Mouse (Mus musculus) cerebellum, adult 2 months (tissue): ENCODE measurements around the gene Cptp. TPM values are rescaled to one million over a fixed set of nuclear protein-coding genes. Genes with fewer than 3 reads are reported as not detected.

ENCODE experiments used
- DNase-seq, 2 experiments: peaks; one replicate each; pipeline ENCODE4 v3.0.0; 2021
- H3K27ac ChIP-seq: fragments of 200-500 bp; 2 replicates; pipeline ENCODE4 v1.5.1; 2012; ENCODE audit warnings: low read length, control low read depth, inconsistent platforms; ENCODE audit not compliant: insufficient read depth
- H3K27me3 ChIP-seq: fragments of 200-500 bp; 2 replicates; pipeline ENCODE4 v1.6.1; 2012; ENCODE audit warnings: inconsistent platforms, mild to moderate bottlenecking, low read length, moderate library complexity; ENCODE audit not compliant: control insufficient read depth, insufficient read depth
- H3K4me1 ChIP-seq: fragments of 200-500 bp; 2 replicates; pipeline ENCODE4 v1.6.1; 2011; ENCODE audit warnings: low read length; ENCODE audit not compliant: control insufficient read depth, insufficient read depth
- H3K4me3 ChIP-seq: fragments of 200-500 bp; replicated peaks from 2 replicates; pipeline ENCODE3; 2011; ENCODE audit warnings: mild to moderate bottlenecking, low read depth, low read length, control low read depth; ENCODE audit not compliant: insufficient read depth
- CTCF ChIP-seq: fragments of 200-500 bp; IDR thresholded peaks from 2 replicates; pipeline ENCODE4 v1.5.1; 2011; ENCODE audit warnings: low read depth, mild to moderate bottlenecking, control low read depth, low read length, moderate library complexity, borderline replicate concordance; ENCODE audit not compliant: insufficient read depth
- POLR2A ChIP-seq: fragments of 200-500 bp; IDR thresholded peaks from 2 replicates; pipeline ENCODE4 v1.6.1; 2011; ENCODE audit warnings: low read length, control low read depth, borderline replicate concordance; ENCODE audit not compliant: insufficient read depth
- WGBS: fragments of 180-500 bp; shearing (Covaris S2); methylation state at CpG from one replicate; pipeline ENCODE4 v1.1.7; 2018; 5-methylcytosine and 5-hydroxymethylcytosine counted together
- polyA plus RNA-seq: library from polyadenylated mRNA; depleted of rRNA; stranded (reverse); fragments of >200 nt; gene quantifications from 2 replicates; pipeline ENCODE4 v1.2.3, GENCODE M21; 2012

Cptp gene
- polyA plus RNA-seq, 1 experiment = 45.1 TPM

GRCm38 (mm10) chr4:155847591-155848352 is 21.5 kb downstream of the Cptp start:
- no peak for TF ChIP-seq CTCF
- TF ChIP-seq POLR2A = no peak
- peaks cover 33% of the 10 kb centered on the region for H3K4me1 ChIP-seq
- no peaks in the 10 kb centered on the region for H3K27me3 ChIP-seq
- H3K4me3 ChIP-seq = peak overlapping the region; percentile 92
- peak overlapping the region; percentile 64; the same call in 1 of the 2 replicates for H3K27ac ChIP-seq
- under 1% methylated on average over 56 of the region's 69 CpGs for WGBS
- DNase-seq = peak in 1 of 2 experiments; percentile 63

GRCm38 (mm10) chr4:155846871-155847578 is 22.2 kb downstream of the Cptp start, which contains the start of gene Dvl1:
Gene Dvl1 (plus strand): TSS chr4:155847402.
- H3K4me1 ChIP-seq = peaks cover 26% of the 10 kb centered on the region
- H3K4me3 ChIP-seq = peak within 1 kb of the TSS; percentile 92
- no peaks in the 10 kb centered on the region for H3K27me3 ChIP-seq
- peak within 1 kb of the TSS; percentile 68 for H3K27ac ChIP-seq
- 2% methylated on average over 59 of the region's 65 CpGs for WGBS
- TF ChIP-seq POLR2A = peak; percentile 89; the same call in 1 of the 2 replicates
- TF ChIP-seq CTCF = no peak; the same call in 1 of the 2 replicates
- DNase-seq = peak; percentile 91 to 98

- H3K27ac ChIP-seq = no peak overlapping the region
- WGBS = 85% methylated on average over 5 of the region's 5 CpGs
- no peak overlapping the region for H3K4me3 ChIP-seq
- TF ChIP-seq CTCF = no peak
- no peak for TF ChIP-seq POLR2A
- peaks cover 10% of the 10 kb centered on the region for H3K4me1 ChIP-seq
- no peaks in the 10 kb centered on the region for H3K27me3 ChIP-seq
- no peak for DNase-seq
These were observed 26.0 kb downstream of the Cptp start for GRCm38 (mm10) chr4:155843231-155843630.

- 30% methylated on average over 38 of the region's 38 CpGs for WGBS
- H3K4me3 ChIP-seq = peak overlapping the region; percentile 28
- H3K27ac ChIP-seq = no peak overlapping the region
- DNase-seq = peak; percentile 41 to 54
- TF ChIP-seq POLR2A (no peak), CTCF (no peak)
- H3K27me3 ChIP-seq = no peaks in the 10 kb centered on the region
- peaks cover 14% of the 10 kb centered on the region for H3K4me1 ChIP-seq
These were observed 27.5 kb downstream of the Cptp start for GRCm38 (mm10) chr4:155841651-155842270.

- H3K4me1 ChIP-seq = peaks cover 11% of the 10 kb centered on the region
- TF ChIP-seq CTCF = no peak
- no peak for TF ChIP-seq POLR2A
- H3K4me3 ChIP-seq = peak overlapping the region; percentile 28
- peak in 1 of 2 experiments; percentile 35 for DNase-seq
- H3K27ac ChIP-seq = no peak overlapping the region
- no peaks in the 10 kb centered on the region for H3K27me3 ChIP-seq
- 5% methylated on average over 32 of the region's 32 CpGs for WGBS
These were observed 28.2 kb downstream of the Cptp start for GRCm38 (mm10) chr4:155841003-155841454.

GRCm38 (mm10) chr4:155840076-155841002 is 28.9 kb downstream of the Cptp start:
- Histone ChIP-seq H3K4me3 (no peak overlapping the region), H3K4me1 (peaks cover 11% of the 10 kb centered on the region), H3K27ac (0 out of 2 replicates have a peak overlapping the region, but pooled peaks have one; percentile 22), H3K27me3 (no peaks in the 10 kb centered on the region)
- DNase-seq = no peak
- 38% methylated on average over 8 of the region's 8 CpGs for WGBS
- TF ChIP-seq POLR2A (no peak), CTCF (no peak)
